Mouse (Mus musculus) liver, embryonic 11.5 days (tissue): ENCODE data around the gene Adk. TPM values are rescaled to one million over a fixed set of nuclear protein-coding genes. Genes with fewer than 3 reads are reported as not detected.

Experiments used
- ATAC-seq: fragments of 200-750 bp; cut with Nextera tagmentation; replicated peaks from 2 replicates; pipeline ENCODE4 v1.8.0; 2017; ENCODE audit warnings: moderate number of reproducible peaks, mild to moderate bottlenecking, moderate TSS enrichment, moderate library complexity; ENCODE audit not compliant: low FRiP score
- DNase-seq: peaks from one replicate; pipeline ENCODE4 v3.0.0-alpha.2; 2017; ENCODE audit warnings: low spot score
- H3K27ac ChIP-seq: fragments of 300-500 bp; sonication (generic); 2 replicates; pipeline ENCODE4 v1.5.1; 2014; ENCODE audit warnings: mild to moderate bottlenecking, low read depth, low read length, control low read depth
- H3K27me3 ChIP-seq: fragments of 300-500 bp; sonication (generic); replicated peaks from 2 replicates; pipeline ENCODE4 v1.6.1; 2014; ENCODE audit warnings: low read length, mixed read lengths; ENCODE audit not compliant: control insufficient read depth, insufficient read depth
- H3K36me3 ChIP-seq: fragments of 300-500 bp; sonication (generic); 2 replicates; pipeline ENCODE4 v1.6.1; 2014; ENCODE audit warnings: mild to moderate bottlenecking, low read length, moderate library complexity, mixed read lengths; ENCODE audit not compliant: control insufficient read depth, insufficient read depth
- H3K4me1 ChIP-seq: fragments of 300-500 bp; sonication (generic); replicated peaks from 2 replicates; pipeline ENCODE4 v1.6.1; 2014; ENCODE audit warnings: low read length, mixed read lengths; ENCODE audit not compliant: control insufficient read depth, insufficient read depth
- H3K4me2 ChIP-seq: fragments of 300-500 bp; sonication (generic); 2 replicates; pipeline ENCODE4 v1.6.1; 2014; ENCODE audit warnings: mild to moderate bottlenecking, control low read depth, moderate library complexity
- H3K4me3 ChIP-seq: fragments of 300-500 bp; sonication (generic); 2 replicates; pipeline ENCODE4 v1.5.1; 2014; ENCODE audit warnings: low read depth, low read length, control low read depth
- H3K9ac ChIP-seq: fragments of 300-500 bp; sonication (generic); 2 replicates; pipeline ENCODE4 v1.6.1; 2014; ENCODE audit warnings: low read depth, low read length, control low read depth
- H3K9me3 ChIP-seq: fragments of 300-500 bp; sonication (generic); 2 replicates; pipeline ENCODE4 v1.6.1; 2016; ENCODE audit warnings: low read length, inconsistent platforms, mixed read lengths; ENCODE audit not compliant: control insufficient read depth
- WGBS: fragments of 180-500 bp; shearing (Covaris S2); extraction: QIAGEN DNeasy Blood & Tissue Kit; methylation state at CpG from one replicate; pipeline ENCODE4 v1.1.7; 2014; 5-methylcytosine and 5-hydroxymethylcytosine counted together
- polyA plus RNA-seq: library from polyadenylated mRNA; unstranded; fragments of >200 nt; fragmentation: Nextera tagmentation; extraction: Ambion mirVana; gene quantifications from 2 replicates; pipeline ENCODE4 v1.2.1, GENCODE M21; 2014

Gene Adk
- polyA plus RNA-seq, 1 experiment from 2014 or later, result 253 TPM

DNA sequence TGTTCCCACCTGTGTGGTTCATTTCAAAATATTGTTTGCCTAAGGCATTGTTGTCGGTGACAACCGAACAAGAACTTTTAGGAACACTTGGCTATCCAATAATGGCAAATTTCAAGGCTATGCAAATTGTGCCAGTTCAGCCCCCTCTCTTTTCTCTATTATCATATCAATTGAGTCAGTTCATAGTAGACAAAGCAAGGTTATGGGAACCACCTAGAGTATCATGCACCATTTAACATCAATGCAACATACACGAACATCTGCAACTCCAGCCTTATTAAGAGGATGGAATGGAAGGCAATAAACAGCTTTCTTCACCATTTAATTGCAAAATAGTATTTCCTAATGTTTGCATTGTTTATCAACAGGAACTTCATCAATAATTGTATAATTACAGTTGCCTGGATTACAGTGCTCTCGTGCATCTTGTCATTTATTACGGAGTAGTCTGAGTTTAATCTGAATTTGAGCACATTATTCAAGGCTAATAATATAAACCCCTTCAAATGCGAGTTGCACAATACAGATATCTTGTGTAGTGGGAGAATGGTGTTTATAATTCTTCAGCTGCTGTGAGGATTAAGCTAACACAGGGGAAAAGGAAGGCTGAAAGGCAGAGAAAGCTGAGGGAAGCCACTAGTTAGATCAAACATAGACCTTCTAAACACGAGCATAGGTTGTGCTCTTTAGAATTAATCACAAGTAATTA lies 358.5 kb downstream of the Adk start:
- ATAC-seq (no peak), DNase-seq (no peak)

DNA sequence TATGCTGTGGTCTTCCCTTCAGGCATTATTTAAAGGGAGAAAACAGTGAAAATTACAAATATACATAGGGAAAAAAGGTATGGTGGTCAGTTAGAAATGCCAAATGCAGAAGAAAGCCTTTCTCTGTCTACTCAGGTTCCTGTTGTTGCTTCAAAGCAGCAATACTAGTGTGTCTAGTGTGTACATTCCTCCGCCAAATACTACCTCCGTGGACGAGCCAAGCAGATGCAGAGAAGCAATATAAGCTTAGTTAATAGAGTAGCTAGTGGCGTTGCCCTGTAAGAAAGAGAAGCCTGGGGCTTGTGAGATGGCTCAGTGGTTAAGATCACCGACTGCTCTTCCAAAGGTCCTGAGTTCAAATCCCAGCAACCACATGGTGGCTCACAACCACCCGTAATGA lies 359.1 kb downstream of the Adk start:
- no peak for DNase-seq
- WGBS, result 90% methylated on average over 6 of the region's 6 CpGs
- Histone ChIP-seq H3K4me2 (no peak overlapping the region), H3K9ac (no peak overlapping the region), H3K36me3 (no peaks in the 10 kb centered on the region), H3K27me3 (no peaks in the 10 kb centered on the region), H3K9me3 (no peaks in the 10 kb centered on the region), H3K4me1 (no peaks in the 10 kb centered on the region), H3K27ac (no peak overlapping the region), H3K4me3 (no peak overlapping the region)
- no peak for ATAC-seq

More for the DNA sequence above, 358.5 kb downstream of the Adk start:
- H3K27me3 ChIP-seq, result no peaks in the 10 kb centered on the region
- no peaks in the 10 kb centered on the region for H3K9me3 ChIP-seq
- H3K36me3 ChIP-seq, result no peaks in the 10 kb centered on the region
- H3K4me2 ChIP-seq, result no peak overlapping the region
- 87% methylated on average over 7 of the region's 7 CpGs for WGBS
- no peak overlapping the region for H3K27ac ChIP-seq
- H3K4me1 ChIP-seq, result no peaks in the 10 kb centered on the region
- H3K4me3 ChIP-seq, result no peak overlapping the region
- H3K9ac ChIP-seq, result no peak overlapping the region

DNA sequence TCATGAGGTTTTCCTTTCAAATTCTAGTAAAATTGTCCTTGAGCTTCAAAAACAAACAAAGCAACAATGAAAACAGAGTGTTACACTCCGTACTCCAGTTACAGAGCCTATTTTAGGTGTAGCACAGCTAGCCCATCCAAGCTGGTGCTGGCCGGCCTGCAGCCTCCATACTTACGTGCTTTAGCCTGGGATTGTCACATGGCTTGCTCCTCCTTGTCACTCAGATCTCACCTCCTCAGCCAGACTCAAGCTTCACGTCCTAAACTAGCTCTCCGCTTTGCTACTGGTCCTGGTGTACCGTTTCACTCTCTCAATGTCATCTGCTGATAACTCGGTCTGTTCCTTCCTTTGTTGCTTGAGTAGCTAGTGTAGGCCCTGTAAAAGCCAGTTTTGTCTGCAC lies 366.0 kb downstream of the Adk start:
- no peaks in the 10 kb centered on the region for H3K4me1 ChIP-seq
- no peak overlapping the region for H3K4me2 ChIP-seq
- DNase-seq (no peak), ATAC-seq (no peak)
- H3K4me3 ChIP-seq, result no peak overlapping the region
- H3K36me3 ChIP-seq, result no peaks in the 10 kb centered on the region; the same call in 1 of the 2 replicates
- no peak overlapping the region for H3K27ac ChIP-seq
- no peak overlapping the region for H3K9ac ChIP-seq
- H3K9me3 ChIP-seq, result no peaks in the 10 kb centered on the region
- no peaks in the 10 kb centered on the region for H3K27me3 ChIP-seq
- 73% methylated on average over 7 of the region's 7 CpGs for WGBS

GRCm38 (mm10) chr14:21427369-21427768 lies 375.0 kb downstream of the Adk start:
- 84% methylated on average over 7 of the region's 7 CpGs for WGBS
- no peak overlapping the region for H3K9ac ChIP-seq
- no peaks in the 10 kb centered on the region for H3K27me3 ChIP-seq
- no peak for DNase-seq
- no peaks in the 10 kb centered on the region for H3K4me1 ChIP-seq
- no peak overlapping the region for H3K27ac ChIP-seq
- H3K36me3 ChIP-seq, result peaks cover 4% of the 10 kb centered on the region; the same call in 1 of the 2 replicates
- no peak overlapping the region for H3K4me3 ChIP-seq
- no peak for ATAC-seq
- no peak overlapping the region for H3K4me2 ChIP-seq
- no peaks in the 10 kb centered on the region for H3K9me3 ChIP-seq

GRCm38 (mm10) chr14:21433415-21433814 lies 381.0 kb downstream of the Adk start:
- H3K9me3 ChIP-seq, result no peaks in the 10 kb centered on the region
- DNase-seq, result no peak
- no peak overlapping the region for H3K4me2 ChIP-seq
- no peak overlapping the region for H3K4me3 ChIP-seq
- no peak for ATAC-seq
- H3K27me3 ChIP-seq, result no peaks in the 10 kb centered on the region
- 0 out of 2 replicates have a peak, but pooled peaks cover 3% of the 10 kb centered on the region for H3K4me1 ChIP-seq
- 71% methylated on average over 4 of the region's 4 CpGs for WGBS
- no peaks in the 10 kb centered on the region; the same call in 1 of the 2 replicates for H3K36me3 ChIP-seq
- H3K9ac ChIP-seq, result no peak overlapping the region
- H3K27ac ChIP-seq, result no peak overlapping the region

DNA sequence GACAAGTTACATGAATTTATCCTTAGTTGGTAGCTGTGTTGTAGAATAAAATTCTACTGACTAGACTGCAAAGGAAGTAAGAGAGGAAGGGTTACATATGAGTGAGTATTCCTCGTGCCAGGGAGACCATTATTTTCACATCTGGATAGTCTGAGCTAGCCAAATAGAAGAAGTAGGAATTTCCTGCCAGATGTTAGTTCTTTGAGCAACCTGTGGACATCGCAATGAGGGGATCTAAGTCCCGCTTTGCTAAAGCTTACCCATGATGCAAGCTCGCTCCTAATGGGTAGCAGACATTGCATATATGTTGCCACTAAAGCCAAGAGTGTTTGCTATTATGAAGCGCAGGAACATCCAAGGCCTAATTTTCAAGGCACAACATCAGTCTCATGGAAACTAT lies 381.6 kb downstream of the Adk start:
- Histone ChIP-seq H3K9me3 (no peaks in the 10 kb centered on the region), H3K4me1 (0 out of 2 replicates have a peak, but pooled peaks cover 3% of the 10 kb centered on the region), H3K27ac (no peak overlapping the region), H3K36me3 (no peaks in the 10 kb centered on the region; the same call in 1 of the 2 replicates), H3K4me2 (no peak overlapping the region), H3K27me3 (no peaks in the 10 kb centered on the region), H3K9ac (no peak overlapping the region), H3K4me3 (no peak overlapping the region)
- no peak for DNase-seq
- ATAC-seq, result no peak
- 87% methylated on average over 5 of the region's 5 CpGs for WGBS

DNA sequence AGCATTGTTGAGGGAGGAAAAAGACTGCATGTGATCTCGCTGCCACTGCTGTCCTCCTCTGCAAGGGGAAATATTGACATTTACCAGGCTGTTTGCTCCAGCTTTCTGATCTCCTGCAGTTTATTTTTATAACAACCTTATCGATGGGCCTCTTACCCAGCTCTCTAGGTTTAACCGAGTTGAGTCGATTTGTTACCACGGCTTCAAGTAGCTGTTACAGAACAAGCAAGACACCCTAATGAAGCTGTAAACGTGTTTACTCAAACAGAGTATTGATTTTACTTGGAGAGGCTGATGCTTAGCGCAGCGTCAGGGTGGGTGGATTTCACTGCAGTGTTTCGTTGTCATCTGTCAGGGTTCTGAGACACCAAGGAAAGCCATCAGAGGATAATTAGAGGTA lies 382.3 kb downstream of the Adk start:
- H3K4me3 ChIP-seq, result no peak overlapping the region
- no peaks in the 10 kb centered on the region for H3K27me3 ChIP-seq
- H3K4me1 ChIP-seq, result 0 out of 2 replicates have a peak, but pooled peaks cover 3% of the 10 kb centered on the region
- no peak overlapping the region for H3K9ac ChIP-seq
- H3K27ac ChIP-seq, result no peak overlapping the region
- no peaks in the 10 kb centered on the region for H3K9me3 ChIP-seq
- DNase-seq (no peak), ATAC-seq (no peak)
- H3K4me2 ChIP-seq, result no peak overlapping the region
- 66% methylated on average over 9 of the region's 9 CpGs for WGBS
- H3K36me3 ChIP-seq, result no peaks in the 10 kb centered on the region; the same call in 1 of the 2 replicates

DNA sequence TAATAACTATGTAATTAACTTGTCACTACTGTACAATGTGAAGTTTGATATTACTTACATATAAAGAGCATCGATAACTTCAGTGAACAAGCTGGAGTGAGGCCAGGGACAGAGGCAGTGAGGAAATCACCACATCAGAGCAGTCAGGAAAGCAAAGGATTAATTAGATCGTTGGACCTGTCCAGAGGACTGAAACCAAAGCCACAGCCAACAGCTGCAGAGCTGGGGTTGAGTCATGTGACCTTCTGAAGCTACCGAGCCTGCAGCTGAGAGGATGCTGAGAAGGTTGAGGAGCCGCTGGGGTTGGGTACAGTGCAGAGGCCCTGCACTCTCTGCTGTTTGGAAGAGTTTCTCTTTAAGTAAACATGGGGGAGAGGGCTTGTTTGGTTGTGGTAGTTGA lies 387.4 kb downstream of the Adk start:
- 55% methylated on average over 4 of the region's 4 CpGs for WGBS
- H3K27ac ChIP-seq, result no peak overlapping the region
- no peak for ATAC-seq
- no peak for DNase-seq
- no peak overlapping the region for H3K9ac ChIP-seq
- H3K4me1 ChIP-seq, result no peaks in the 10 kb centered on the region
- H3K4me2 ChIP-seq, result no peak overlapping the region
- H3K27me3 ChIP-seq, result no peaks in the 10 kb centered on the region
- no peak overlapping the region for H3K4me3 ChIP-seq
- peaks cover 4% of the 10 kb centered on the region; the same call in 1 of the 2 replicates for H3K36me3 ChIP-seq
- no peaks in the 10 kb centered on the region for H3K9me3 ChIP-seq

DNA sequence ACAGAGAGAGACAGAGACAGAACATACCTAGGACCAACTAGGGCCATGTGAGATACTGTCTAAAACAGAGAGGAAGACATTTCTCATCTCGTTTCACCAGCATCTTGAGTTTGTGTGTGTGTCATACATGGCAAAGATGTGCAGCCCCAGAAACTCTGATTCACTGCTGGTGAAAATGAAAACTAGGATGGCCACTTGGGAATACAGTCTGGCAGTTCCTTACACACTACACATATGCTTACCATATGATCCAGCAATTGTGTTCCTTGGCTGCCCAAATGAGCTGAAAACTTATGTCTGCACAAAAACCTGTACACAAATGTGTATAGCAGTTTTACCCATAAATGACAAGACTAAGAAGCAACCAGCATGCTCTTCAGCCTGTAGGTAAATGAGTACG lies 388.2 kb downstream of the Adk start:
- no peak overlapping the region for H3K9ac ChIP-seq
- WGBS, result 88% methylated on average over 2 of the region's 2 CpGs
- H3K27me3 ChIP-seq, result no peaks in the 10 kb centered on the region
- DNase-seq (no peak), ATAC-seq (no peak)
- H3K4me1 ChIP-seq, result no peaks in the 10 kb centered on the region
- no peak overlapping the region for H3K4me3 ChIP-seq
- no peak overlapping the region for H3K27ac ChIP-seq
- peaks cover 4% of the 10 kb centered on the region; the same call in 1 of the 2 replicates for H3K36me3 ChIP-seq
- H3K9me3 ChIP-seq, result no peaks in the 10 kb centered on the region
- no peak overlapping the region for H3K4me2 ChIP-seq
